In the genomic region with DNA sequence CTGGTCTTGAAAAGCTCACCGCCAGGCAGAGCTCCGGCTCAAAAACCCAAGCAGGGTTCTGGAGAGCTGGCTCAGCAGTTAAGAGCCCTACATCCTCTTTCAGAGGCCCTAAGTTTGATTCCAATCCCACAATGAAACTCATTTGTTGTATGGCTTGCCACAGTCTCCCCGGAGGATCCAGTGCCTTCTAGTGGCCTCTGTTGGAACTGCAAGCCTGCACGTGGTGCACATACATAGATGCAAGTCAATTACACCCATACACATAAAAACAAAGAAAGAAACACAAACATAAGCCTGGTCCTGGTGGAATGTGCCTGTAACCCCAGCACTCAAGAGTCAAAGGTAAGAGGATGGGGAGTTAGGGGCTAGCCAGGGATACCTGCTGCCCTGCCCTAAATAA, we compare ENCODE assay signal across 20 mouse cellular contexts. TPM values are rescaled to one million over a fixed set of nuclear protein-coding genes. Genes with fewer than 3 reads are reported as not detected.
DNase-seq lines count a peak whose midpoint lies in the region; ATAC-seq and TF ChIP-seq lines count a peak whose summit lies in the region.
"Had no signal": no experiment of that assay in that cellular context is flagged by ENCODE, and none has a peak within 500 bp of the region (broad histone marks: within the 10 kb centered on the region; RNA-seq: fewer than 3 reads in every experiment).

No protein-coding gene starts in this region.

- TF ChIP-seq EP300 in heart, adult 2 months (IDR thresholded peaks at IDR 0.05; ENCODE audit: insufficient read depth, low read depth, low read length), result no peak

- H3K27ac ChIP-seq in heart, adult 2 months, result no peak overlapping the region
- no peak overlapping the region for H3K27ac ChIP-seq in midbrain, postnatal 0 days (ENCODE audit: low read depth, low read length)
- H3K27ac ChIP-seq in midbrain, embryonic 15.5 days, result no peak overlapping the region
- H3K27ac ChIP-seq: embryonic facial prominence, embryonic 10.5 days; heart, embryonic 13.5 days; midbrain, embryonic 12.5 days had no signal

- H3K4me3 ChIP-seq in heart, adult 2 months, result no peak overlapping the region
- no peak overlapping the region for H3K4me3 ChIP-seq in midbrain, postnatal 0 days (ENCODE audit: low read depth, low read length)
- H3K4me3 ChIP-seq in midbrain, embryonic 15.5 days, result no peak overlapping the region
- H3K4me3 ChIP-seq: embryonic facial prominence, embryonic 10.5 days; erythroblast, embryonic 14.5 days; heart, embryonic 13.5 days; midbrain, embryonic 12.5 days had no signal

- H3K36me3 ChIP-seq in heart, adult 2 months (ENCODE audit: control insufficient read depth, insufficient read depth, low read length), result no peaks in the 10 kb centered on the region
- no peaks in the 10 kb centered on the region for H3K36me3 ChIP-seq in midbrain, postnatal 0 days (ENCODE audit: insufficient read depth, low read length)
- H3K36me3 ChIP-seq in midbrain, embryonic 15.5 days (replicated peaks), result no peaks in the 10 kb centered on the region
- H3K36me3 ChIP-seq: embryonic facial prominence, embryonic 10.5 days; heart, embryonic 13.5 days; midbrain, embryonic 12.5 days had no signal

- H3K4me2 ChIP-seq in midbrain, postnatal 0 days (ENCODE audit: low read depth, low read length, poor library complexity, severe bottlenecking), result no peak overlapping the region
- no peak overlapping the region for H3K4me2 ChIP-seq in midbrain, embryonic 15.5 days
- H3K4me2 ChIP-seq: heart, embryonic 13.5 days; midbrain, embryonic 12.5 days had no signal

- DNase-seq in heart, adult 2 months, result no peak
- DNase-seq in heart, adult 11 months, result no peak
- DNase-seq in midbrain, postnatal 0 days (ENCODE audit: low spot score), result no peak
- peak; percentile 57 for DNase-seq in ES-CJ7 (ENCODE audit: low read depth, low spot score)
- peak; percentile 34 for DNase-seq in induced T-regulatory cell, adult 2 months (ENCODE audit: low read depth)
- no peak for DNase-seq in left cerebral cortex, postnatal 4 days
- DNase-seq in layer of hippocampus, adult 8-10 months (ENCODE audit: low spot score in 2 of 2), result no peak
- DNase-seq: cerebellum, adult 11-12 months; cerebellum, postnatal 36 days; gastrocnemius, postnatal 25 days; heart, postnatal 4 days; lung, postnatal 36 days; right cerebral cortex, postnatal 14 days had no signal

- no peaks in the 10 kb centered on the region for H3K79me2 ChIP-seq in heart, adult 2 months (replicated peaks; ENCODE audit: control insufficient read depth, insufficient read depth, low read length)

- no peaks in the 10 kb centered on the region for H3K27me3 ChIP-seq in heart, adult 2 months (ENCODE audit: control insufficient read depth, insufficient read depth, low read length)
- H3K27me3 ChIP-seq in midbrain, postnatal 0 days (ENCODE audit: insufficient read depth, low read length), result no peaks in the 10 kb centered on the region
- no peaks in the 10 kb centered on the region for H3K27me3 ChIP-seq in midbrain, embryonic 15.5 days (replicated peaks)
- H3K27me3 ChIP-seq: heart, embryonic 13.5 days; midbrain, embryonic 12.5 days had no signal

- TF ChIP-seq POLR2A in heart, adult 2 months (IDR thresholded peaks at IDR 0.05; ENCODE audit: insufficient read depth, low read depth, low read length), result no peak

- H3K9me3 ChIP-seq in midbrain, postnatal 0 days (ENCODE audit: low read length), result no peaks in the 10 kb centered on the region
- H3K9me3 ChIP-seq in midbrain, embryonic 15.5 days, result no peaks in the 10 kb centered on the region
- H3K9me3 ChIP-seq: midbrain, embryonic 12.5 days had no signal

- peak; percentile 30 for TF ChIP-seq CTCF in heart, adult 2 months (IDR thresholded peaks at IDR 0.05)
- peak; percentile 24; the same call in 1 of the 2 replicates for TF ChIP-seq CTCF in midbrain, postnatal 0 days (IDR thresholded peaks at IDR 0.05)

- no peak overlapping the region for H3K9ac ChIP-seq in heart, adult 2 months (ENCODE audit: low read depth, low read length)
- no peak overlapping the region for H3K9ac ChIP-seq in midbrain, postnatal 0 days (replicated peaks; ENCODE audit: low read length, poor library complexity, severe bottlenecking)
- H3K9ac ChIP-seq in midbrain, embryonic 15.5 days, result no peak overlapping the region
- H3K9ac ChIP-seq: heart, embryonic 13.5 days; midbrain, embryonic 12.5 days had no signal

- intact Hi-C loops in heart, adult 2 months (cut with DNase I), result no loop called here
- intact Hi-C loops in left cerebral cortex, postnatal 4 days (cut with DNase I), result no loop called here

- H3K4me1 ChIP-seq in heart, adult 2 months (ENCODE audit: control insufficient read depth, insufficient read depth, low read length), result no peaks in the 10 kb centered on the region
- peaks cover 3% of the 10 kb centered on the region; the same call in 1 of the 2 replicates for H3K4me1 ChIP-seq in midbrain, postnatal 0 days (ENCODE audit: insufficient read depth, low read length)
- H3K4me1 ChIP-seq in midbrain, embryonic 15.5 days, result no peaks in the 10 kb centered on the region
- H3K4me1 ChIP-seq: midbrain, embryonic 12.5 days had no signal

- 96% methylated on average over 4 of the region's 4 CpGs for WGBS in heart, adult 2 months
- WGBS in midbrain, postnatal 0 days, result 93% methylated on average over 4 of the region's 4 CpGs
- WGBS in midbrain, embryonic 15.5 days, result 94% methylated on average over 4 of the region's 4 CpGs

- ATAC-seq in midbrain, postnatal 0 days (ENCODE audit: low FRiP score), result no peak
- no peak for ATAC-seq in midbrain, embryonic 15.5 days (replicated peaks)
- ATAC-seq: forebrain, embryonic 16.5 days; inflammation-experienced regulatory T-cells, adult 6 months had no signal

RNA-seq across cellular contexts. Expression of a gene that starts 18.3 kb away (rescaled TPM):
- total RNA-seq in heart, adult 2 months (2021), result 100 to 1,000 TPM; 119 to 137 TPM
- 39.0 and 84.7 TPM in 2 replicates for polyA plus RNA-seq in heart, adult 2 months (2012; rRNA removed)
- 51.9 and 63.1 TPM in 2 replicates for total RNA-seq in midbrain, postnatal 0 days (2014; rRNA removed)
- 52.9 and 54.7 TPM in 2 replicates for polyA plus RNA-seq in midbrain, postnatal 0 days (2015; fragmentation: Nextera tagmentation; extraction: Ambion mirVana)
- 91.7 and 95.1 TPM in 2 replicates for polyA plus RNA-seq in midbrain, embryonic 15.5 days (2015; fragmentation: Nextera tagmentation; extraction: Ambion mirVana)
- total RNA-seq in left cerebral cortex, postnatal 4 days (2021), result 10 to 100 TPM; 84.4 to 86.4 TPM
- 100 to 1,000 TPM; 114 to 117 (median 116) TPM for total RNA-seq in layer of hippocampus, adult 8-10 months (2022)

Comparison
In these comparisons a context has a peak if more than half of its experiments do, and no peak if none do; other contexts are left out.
1. DNase-seq: peak in ES-CJ7 (single experiment) and induced T-regulatory cell, adult 2 months (single experiment); none in heart, adult 2 months (0 of 2), heart, adult 11 months (single experiment), midbrain, postnatal 0 days (single experiment), left cerebral cortex, postnatal 4 days (single experiment) and layer of hippocampus, adult 8-10 months (0 of 2).